Mouse (Mus musculus) MEL (cell line): ENCODE measurements around the gene Gapdh. TPM values are rescaled to one million over a fixed set of nuclear protein-coding genes. Genes with fewer than 3 reads are reported as not detected.

Experiments
- DNase-seq: peaks from one replicate; pipeline ENCODE4 v3.0.0; 2011; ENCODE audit warnings: low read depth, low spot score
- H3K27ac ChIP-seq: 2 replicates; pipeline ENCODE4 v1.5.1; 2012; ENCODE audit warnings: low read depth, mild to moderate bottlenecking, control low read depth, low read length, moderate library complexity; ENCODE audit not compliant: control insufficient read depth
- H3K27me3 ChIP-seq, 2 experiments: fragments of 150-350 bp in 1 of 2; sonication (generic) in 1 of 2; 2 replicates each; pipeline ENCODE4 v1.6.1; 2012; ENCODE audit warnings: low read length in 2 of 2, mild to moderate bottlenecking in 2 of 2, improper control_type of control experiment in 1 of 2, moderate library complexity in 1 of 2; ENCODE audit not compliant: insufficient read depth in 2 of 2, control insufficient read depth in 1 of 2
- H3K36me3 ChIP-seq, 2 experiments: 2 replicates each; pipeline ENCODE4 v1.6.1; 2012 to 2014; ENCODE audit warnings: low read length in 2 of 2, improper control_type of control experiment in 1 of 2, inconsistent platforms in 1 of 2, mild to moderate bottlenecking in 1 of 2; ENCODE audit not compliant: insufficient read depth in 2 of 2, control insufficient read depth in 1 of 2
- H3K4me1 ChIP-seq, 2 experiments: fragments of 150-350 bp in 1 of 2; sonication (generic) in 1 of 2; 2 replicates each; pipeline ENCODE4 v1.6.1; 2012; ENCODE audit warnings: low read length in 2 of 2, improper control_type of control experiment in 1 of 2, mild to moderate bottlenecking in 1 of 2; ENCODE audit not compliant: insufficient read depth in 2 of 2, control insufficient read depth in 1 of 2
- H3K4me3 ChIP-seq, 2 experiments: fragments of 150-350 bp in 1 of 2; sonication (generic) in 1 of 2; 2 replicates each; pipeline ENCODE4 v1.5.1; 2012; ENCODE audit warnings: low read depth in 2 of 2, low read length in 2 of 2, mild to moderate bottlenecking in 2 of 2, moderate library complexity in 2 of 2, control low read depth in 1 of 2, improper control_type of control experiment in 1 of 2; ENCODE audit not compliant: control insufficient read depth in 1 of 2, insufficient read depth in 1 of 2
- H3K79me2 ChIP-seq: 2 replicates; pipeline ENCODE4 v1.6.1; 2012; ENCODE audit warnings: mild to moderate bottlenecking, low read length, moderate library complexity; ENCODE audit not compliant: control insufficient read depth, poor library complexity, insufficient read depth
- H3K9ac ChIP-seq: 2 replicates; pipeline ENCODE4 v1.6.1; 2012; ENCODE audit warnings: low read depth, mild to moderate bottlenecking, control low read depth, low read length, moderate library complexity; ENCODE audit not compliant: control insufficient read depth, poor library complexity, severe bottlenecking
- H3K9me3 ChIP-seq: fragments of 150-350 bp; sonication (generic); replicated peaks from 2 replicates; pipeline ENCODE4 v1.6.1; 2012; ENCODE audit warnings: mild to moderate bottlenecking, low read length, improper control_type of control experiment, moderate library complexity; ENCODE audit not compliant: insufficient read depth
- BHLHE40 ChIP-seq: IDR thresholded peaks from 2 replicates; pipeline ENCODE4 v1.6.1; 2012; ENCODE audit warnings: low read depth, mild to moderate bottlenecking, inconsistent platforms, low read length, improper control_type of control experiment, borderline replicate concordance
- CHD1 ChIP-seq: IDR thresholded peaks from 2 replicates; pipeline ENCODE4 v1.6.1; 2012; ENCODE audit warnings: low read depth, mild to moderate bottlenecking, inconsistent platforms, low read length, improper control_type of control experiment
- CHD2 ChIP-seq: IDR thresholded peaks from 2 replicates; pipeline ENCODE4 v1.6.1; 2011; ENCODE audit warnings: low read length, improper control_type of control experiment
- E2F4 ChIP-seq: IDR thresholded peaks from 2 replicates; pipeline ENCODE4 v1.6.1; 2011; ENCODE audit warnings: low read depth, low read length, improper control_type of control experiment, borderline replicate concordance
- EP300 ChIP-seq, 2 experiments: IDR thresholded peaks; 2 replicates each; pipeline ENCODE4 v1.6.1; 2011; ENCODE audit warnings: improper control_type of control experiment in 2 of 2, low read length in 2 of 2, low read depth in 1 of 2, mild to moderate bottlenecking in 1 of 2
- ETS1 ChIP-seq: IDR thresholded peaks from 2 replicates; pipeline ENCODE4 v1.6.1; 2012; ENCODE audit warnings: low read depth, mild to moderate bottlenecking, inconsistent platforms, low read length, improper control_type of control experiment, moderate library complexity
- GABPA ChIP-seq: IDR thresholded peaks from 2 replicates; pipeline ENCODE4 v1.6.1; 2012; ENCODE audit warnings: low read depth, mild to moderate bottlenecking, inconsistent platforms, low read length, improper control_type of control experiment, moderate library complexity
- HCFC1 ChIP-seq: IDR thresholded peaks from 2 replicates; pipeline ENCODE4 v1.6.1; 2012; ENCODE audit warnings: low read depth, mild to moderate bottlenecking, inconsistent platforms, low read length, improper control_type of control experiment, moderate library complexity
- JUND ChIP-seq: IDR thresholded peaks from 2 replicates; pipeline ENCODE4 v1.6.1; 2011; ENCODE audit warnings: low read depth, mild to moderate bottlenecking, improper control_type of control experiment, low read length
- KAT2A ChIP-seq: conservative IDR thresholded peaks from 2 replicates; pipeline ENCODE4 v1.6.1; 2012; ENCODE audit warnings: low read depth, low read length, improper control_type of control experiment, inconsistent platforms
- MAFK ChIP-seq: IDR thresholded peaks from 2 replicates; pipeline ENCODE4 v1.6.1; 2011; ENCODE audit warnings: low read depth, mild to moderate bottlenecking, low read length, improper control_type of control experiment, borderline replicate concordance
- MEF2A ChIP-seq: IDR thresholded peaks from 2 replicates; pipeline ENCODE4 v1.6.1; 2014; ENCODE audit warnings: low read depth, mild to moderate bottlenecking, inconsistent platforms, low read length, improper control_type of control experiment; ENCODE audit not compliant: poor library complexity, insufficient replicate concordance, severe bottlenecking; ENCODE audit errors: extremely low read depth
- MXI1 ChIP-seq: IDR thresholded peaks from 2 replicates; pipeline ENCODE4 v1.6.1; 2011; ENCODE audit warnings: mild to moderate bottlenecking, low read depth, low read length, improper control_type of control experiment
- MYB ChIP-seq: IDR thresholded peaks from 2 replicates; pipeline ENCODE4 v1.6.1; 2011; ENCODE audit warnings: mild to moderate bottlenecking, low read depth, low read length, improper control_type of control experiment
- MYC ChIP-seq: IDR thresholded peaks from 2 replicates; pipeline ENCODE4 v1.6.1; 2011; ENCODE audit warnings: low read depth, mild to moderate bottlenecking, low read length, improper control_type of control experiment, moderate library complexity
- NRF1 ChIP-seq: IDR thresholded peaks from 2 replicates; pipeline ENCODE4 v1.6.1; 2014; ENCODE audit warnings: low read depth, mild to moderate bottlenecking, inconsistent platforms, low read length, improper control_type of control experiment, moderate library complexity; ENCODE audit not compliant: poor library complexity, insufficient read depth, severe bottlenecking
- POLR2A ChIP-seq, 2 experiments: IDR thresholded peaks; 2 replicates each; pipeline ENCODE4 v1.6.1; 2011 to 2012; ENCODE audit warnings: low read length in 2 of 2, mild to moderate bottlenecking in 2 of 2, control low read depth in 1 of 2, improper control_type of control experiment in 1 of 2, low read depth in 1 of 2, moderate library complexity in 1 of 2; ENCODE audit not compliant: control insufficient read depth in 1 of 2, insufficient read depth in 1 of 2, poor library complexity in 1 of 2
- POLR2AphosphoS2 ChIP-seq: IDR thresholded peaks from 2 replicates; pipeline ENCODE4 v1.6.1; 2011; ENCODE audit warnings: low read length, improper control_type of control experiment
- POLR2AphosphoS5 ChIP-seq: IDR thresholded peaks from 2 replicates; pipeline ENCODE4 v1.6.1; 2012; ENCODE audit warnings: low read depth, borderline replicate concordance, mild to moderate bottlenecking, inconsistent platforms, low read length, moderate library complexity, mixed read lengths
- RAD21 ChIP-seq: IDR thresholded peaks from 2 replicates; pipeline ENCODE4 v1.6.1; 2011; ENCODE audit warnings: mild to moderate bottlenecking, low read depth, low read length, improper control_type of control experiment
- RCOR1 ChIP-seq: IDR thresholded peaks from 2 replicates; pipeline ENCODE4 v1.6.1; 2012; ENCODE audit warnings: low read depth, mild to moderate bottlenecking, inconsistent platforms, low read length, improper control_type of control experiment
- SIN3A ChIP-seq: IDR thresholded peaks from 2 replicates; pipeline ENCODE4 v1.6.1; 2012; ENCODE audit warnings: low read length, improper control_type of control experiment, inconsistent platforms
- SMC3 ChIP-seq: IDR thresholded peaks from 2 replicates; pipeline ENCODE4 v1.6.1; 2011; ENCODE audit warnings: low read depth, low read length, improper control_type of control experiment
- TBP ChIP-seq: IDR thresholded peaks from 2 replicates; pipeline ENCODE4 v1.8.0; 2011; ENCODE audit warnings: low read depth, low read length, improper control_type of control experiment
- TCF12 ChIP-seq: IDR thresholded peaks from 2 replicates; pipeline ENCODE4 v1.6.1; 2014; ENCODE audit warnings: low read depth, mild to moderate bottlenecking, inconsistent platforms, low read length, improper control_type of control experiment, moderate library complexity
- USF1 ChIP-seq: IDR thresholded peaks from 2 replicates; pipeline ENCODE4 v1.6.1; 2014; ENCODE audit warnings: low read depth, mild to moderate bottlenecking, inconsistent platforms, low read length, improper control_type of control experiment, moderate library complexity
- ZKSCAN1 ChIP-seq: IDR thresholded peaks from 2 replicates; pipeline ENCODE4 v1.6.1; 2012; ENCODE audit warnings: low read depth, mild to moderate bottlenecking, inconsistent platforms, low read length, improper control_type of control experiment, moderate library complexity
- ZMIZ1 ChIP-seq: IDR thresholded peaks from 2 replicates; pipeline ENCODE4 v1.6.1; 2012; ENCODE audit warnings: low read depth, mild to moderate bottlenecking, inconsistent platforms, low read length, improper control_type of control experiment, moderate library complexity
- polyA plus RNA-seq, 2 experiments: library from polyadenylated mRNA; stranded (reverse) in 1 of 2; unstranded in 1 of 2; fragments of >175 nt in 1 of 2; fragments of >200 nt in 1 of 2; gene quantifications; 2 replicates each; pipeline versions ENCODE4 v1.2.1 to v1.2.4; 2012; ENCODE audit warnings: low replicate concordance in 2 of 2, low read depth in 1 of 2; ENCODE audit not compliant: insufficient read length in 2 of 2, insufficient read depth in 1 of 2, missing spikeins in 1 of 2
- total RNA-seq: library from RNA; depleted of rRNA; stranded (reverse); fragments of 300-350 nt; gene quantifications from 2 replicates; pipeline ENCODE4 v1.2.3, GENCODE M21; 2012

Gene Gapdh
- total and polyA plus RNA-seq, 3 experiments, result 723 to 1,834 TPM; not detected in 1

DNA sequence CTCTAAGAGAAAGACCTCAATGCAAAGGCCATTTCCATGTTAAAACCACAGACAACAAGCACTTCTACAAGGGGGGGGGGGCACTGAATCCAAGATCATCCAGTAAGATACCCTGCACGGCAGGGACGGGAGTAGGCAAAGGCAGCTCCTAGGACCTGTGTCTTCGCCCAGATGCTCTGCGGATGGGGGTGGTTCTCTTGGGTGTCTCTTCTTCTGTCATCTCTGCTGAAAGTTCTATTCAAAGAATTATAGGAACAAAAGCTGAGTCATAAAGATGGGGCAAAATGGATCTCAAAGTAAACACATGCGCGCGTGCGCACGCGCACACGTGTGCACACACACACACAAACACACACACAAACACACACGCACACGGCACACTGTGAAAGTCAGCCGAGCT, 1.8 kb upstream of the Gapdh start:
- H3K9ac ChIP-seq, result no peak overlapping the region
- H3K9me3 ChIP-seq, result no peaks in the 10 kb centered on the region

DNA sequence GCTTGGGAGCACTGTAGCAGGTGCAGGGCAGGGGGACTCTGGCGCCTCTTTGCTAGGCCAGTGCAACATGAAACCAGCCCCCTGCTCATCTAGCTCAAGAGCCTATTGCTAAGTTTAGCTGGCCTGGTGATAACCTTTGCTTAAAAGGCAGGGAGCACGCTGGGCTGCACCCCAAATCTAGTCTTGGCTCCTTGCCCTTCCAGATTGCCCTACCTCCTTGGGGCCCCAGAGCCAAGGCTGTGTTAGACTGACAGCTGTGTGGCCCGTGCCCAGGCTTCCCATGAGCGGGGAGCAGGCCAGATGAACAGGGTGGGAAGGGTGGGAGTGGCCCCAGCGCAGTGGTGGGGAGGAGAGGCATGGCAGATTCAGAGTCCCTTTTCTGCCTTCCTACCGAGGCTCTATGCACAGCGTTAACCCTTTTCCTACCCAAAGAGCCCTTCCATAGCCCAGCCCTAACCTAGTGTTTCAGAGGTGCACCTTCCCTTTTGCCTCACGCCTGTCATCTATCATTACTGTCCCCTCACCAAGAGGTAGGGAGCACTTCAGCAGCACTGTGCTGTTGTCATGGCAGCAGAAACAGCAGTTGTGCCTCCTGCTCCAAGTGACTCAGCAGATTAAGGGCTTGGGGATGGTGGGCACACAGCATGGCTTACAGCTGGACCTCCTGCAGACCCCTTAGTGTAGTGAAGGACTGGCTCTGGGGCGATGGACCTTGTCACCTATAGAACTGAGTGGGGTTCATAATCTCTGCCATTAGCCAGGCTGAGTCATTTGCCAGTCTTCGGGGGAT, 789 bp upstream of the Gapdh start:
- Histone ChIP-seq H3K27ac (peak overlapping the region; percentile 43), H3K36me3 (peaks cover 0 to 16% of the 10 kb centered on the region in 2 experiments), H3K27me3 (no peaks in the 10 kb centered on the region), H3K9me3 (no peaks in the 10 kb centered on the region), H3K9ac (peak overlapping the region; percentile 59), H3K79me2 (peaks cover 24% of the 10 kb centered on the region), H3K4me3 (peak overlapping the region; percentile 59 to 74), H3K4me1 (peaks cover 3 to 20% of the 10 kb centered on the region in 2 experiments)
- DNase-seq, result peak; percentile 86
- TF ChIP-seq ZMIZ1 (no peak), MXI1 (peak; percentile 57), RCOR1 (peak; percentile 90), MEF2A (peak; percentile 47; the same call in 1 of the 2 replicates), KAT2A (no peak), HCFC1 (no peak), CHD1 (no peak), TBP (no peak), EP300 (IDR thresholded peaks at IDR 0.05; ENCODE audit: low read depth in 1 of 2, low read length in 2 of 2) (no peak), GABPA (no peak), ETS1 (peak; percentile 61; the same call in 1 of the 2 replicates), MAFK (no peak), SIN3A (peak; percentile 57), BHLHE40 (peak; percentile 77; the same call in 1 of the 2 replicates), NRF1 (no peak), E2F4 (no peak), POLR2AphosphoS2 (peak; percentile 24; the same call in 1 of the 2 replicates), USF1 (no peak), TCF12 (no peak), ZKSCAN1 (no peak), RAD21 (no peak), POLR2A (IDR thresholded peaks at IDR 0.05; ENCODE audit: control insufficient read depth in 1 of 2, insufficient read depth in 1 of 2, low read depth in 1 of 2, low read length in 2 of 2, poor library complexity in 1 of 2) (no peak; a peak in 1 of 4 replicates), POLR2AphosphoS5 (no peak)

More for the DNA sequence above, 1.8 kb upstream of the Gapdh start:
- no peak overlapping the region for H3K27ac ChIP-seq
- peaks cover 24% of the 10 kb centered on the region for H3K79me2 ChIP-seq
- H3K4me3 ChIP-seq, result no peak overlapping the region
- H3K36me3 ChIP-seq, result peaks cover 7 to 14% of the 10 kb centered on the region in 2 experiments
- H3K27me3 ChIP-seq, result no peaks in the 10 kb centered on the region
- H3K4me1 ChIP-seq, result peaks cover 3 to 18% of the 10 kb centered on the region in 2 experiments
- no peak for DNase-seq
- TF ChIP-seq NRF1 (no peak), MYB (no peak), MXI1 (no peak), USF1 (no peak), SIN3A (no peak), MYC (no peak), EP300 (IDR thresholded peaks at IDR 0.05; ENCODE audit: low read depth in 1 of 2, low read length in 2 of 2) (no peak), BHLHE40 (no peak), JUND (no peak), HCFC1 (no peak), CHD2 (no peak), SMC3 (no peak), E2F4 (no peak), GABPA (no peak), RCOR1 (no peak), POLR2AphosphoS5 (no peak), TBP (no peak)
